Comparison of ENCODE assay signal across 10 mouse cellular contexts in genomic region chr12:89813718-89814117, GRCm38 (mm10).
DNase-seq lines count a peak whose midpoint lies in the region; ATAC-seq and TF ChIP-seq lines count a peak whose summit lies in the region.
"Had no signal": no experiment of that assay in that cellular context is flagged by ENCODE, and none has a peak within 500 bp of the region (broad histone marks: within the 10 kb centered on the region; RNA-seq: fewer than 3 reads in every experiment).

No protein-coding gene starts in this region.

- no peaks in the 10 kb centered on the region for H3K79me2 ChIP-seq in heart, adult 2 months (replicated peaks; ENCODE audit: control insufficient read depth, insufficient read depth, low read length)

- no peak for ATAC-seq in heart, embryonic 13.5 days (ENCODE audit: extremely low read depth, insufficient number of reproducible peaks, low FRiP score, low TSS enrichment)
- no peak for ATAC-seq in forebrain, embryonic 12.5 days (ENCODE audit: low FRiP score)

- no peak for TF ChIP-seq POLR2A in heart, adult 2 months (IDR thresholded peaks at IDR 0.05; ENCODE audit: insufficient read depth, low read depth, low read length)

- no peak for TF ChIP-seq EP300 in heart, adult 2 months (IDR thresholded peaks at IDR 0.05; ENCODE audit: insufficient read depth, low read depth, low read length)

- intact Hi-C loops in heart, adult 2 months (cut with DNase I) = no loop called here

- H3K9ac ChIP-seq in heart, embryonic 13.5 days = no peak overlapping the region
- H3K9ac ChIP-seq in heart, adult 2 months (ENCODE audit: low read depth, low read length) = no peak overlapping the region
- H3K9ac ChIP-seq in forebrain, embryonic 12.5 days = no peak overlapping the region

- peaks cover 35% of the 10 kb centered on the region for H3K27me3 ChIP-seq in heart, embryonic 13.5 days (replicated peaks)
- peaks cover 1% of the 10 kb centered on the region; the same call in 1 of the 2 replicates for H3K27me3 ChIP-seq in heart, adult 2 months (ENCODE audit: control insufficient read depth, insufficient read depth, low read length)
- H3K27me3 ChIP-seq in forebrain, embryonic 12.5 days = peaks cover 40% of the 10 kb centered on the region
- H3K27me3 ChIP-seq in midbrain, embryonic 10.5 days (ENCODE audit: low read depth, poor library complexity, severe bottlenecking) = peaks cover 49% of the 10 kb centered on the region

- H3K36me3 ChIP-seq in heart, embryonic 13.5 days = no peaks in the 10 kb centered on the region
- no peaks in the 10 kb centered on the region for H3K36me3 ChIP-seq in heart, adult 2 months (ENCODE audit: control insufficient read depth, insufficient read depth, low read length)
- no peaks in the 10 kb centered on the region for H3K36me3 ChIP-seq in forebrain, embryonic 12.5 days (replicated peaks)
- no peaks in the 10 kb centered on the region for H3K36me3 ChIP-seq in midbrain, embryonic 10.5 days

- WGBS in heart, embryonic 13.5 days = 68% methylated on average over 5 of the region's 5 CpGs
- WGBS in heart, adult 2 months = 71% methylated on average over 5 of the region's 5 CpGs
- 78% methylated on average over 5 of the region's 5 CpGs for WGBS in forebrain, embryonic 12.5 days
- 78% methylated on average over 5 of the region's 5 CpGs for WGBS in midbrain, embryonic 10.5 days

- no peak overlapping the region for H3K27ac ChIP-seq in heart, embryonic 13.5 days (replicated peaks)
- H3K27ac ChIP-seq in heart, adult 2 months = no peak overlapping the region
- H3K27ac ChIP-seq in forebrain, embryonic 12.5 days = no peak overlapping the region
- no peak overlapping the region for H3K27ac ChIP-seq in midbrain, embryonic 10.5 days (replicated peaks)

- no peaks in the 10 kb centered on the region for H3K9me3 ChIP-seq in heart, embryonic 13.5 days
- no peaks in the 10 kb centered on the region for H3K9me3 ChIP-seq in forebrain, embryonic 12.5 days
- no peaks in the 10 kb centered on the region for H3K9me3 ChIP-seq in midbrain, embryonic 10.5 days (replicated peaks)

- peak overlapping the region; percentile 79 for H3K4me2 ChIP-seq in heart, embryonic 13.5 days
- peak overlapping the region; percentile 85 for H3K4me2 ChIP-seq in forebrain, embryonic 12.5 days

- H3K4me3 ChIP-seq in heart, embryonic 13.5 days = peak overlapping the region; percentile 55
- H3K4me3 ChIP-seq in heart, adult 2 months = no peak overlapping the region
- peak overlapping the region; percentile 18 for H3K4me3 ChIP-seq in forebrain, embryonic 12.5 days (replicated peaks)
- H3K4me3 ChIP-seq in midbrain, embryonic 10.5 days = peak overlapping the region; percentile 64

- peaks cover 14% of the 10 kb centered on the region for H3K4me1 ChIP-seq in heart, embryonic 13.5 days
- no peaks in the 10 kb centered on the region for H3K4me1 ChIP-seq in heart, adult 2 months (ENCODE audit: control insufficient read depth, insufficient read depth, low read length)
- peaks cover 33% of the 10 kb centered on the region for H3K4me1 ChIP-seq in forebrain, embryonic 12.5 days
- H3K4me1 ChIP-seq in midbrain, embryonic 10.5 days = peaks cover 22% of the 10 kb centered on the region

- no peak for TF ChIP-seq CTCF in heart, adult 2 months (IDR thresholded peaks at IDR 0.05)

- no peak for DNase-seq in heart, adult 2 months
- peak; percentile 53 for DNase-seq in brain, adult 2 months (ENCODE audit: low read depth, low spot score)
- DNase-seq in midbrain, embryonic 10.5 days (ENCODE audit: low spot score) = no peak
- no peak for DNase-seq in adrenal gland, postnatal 25 days
- DNase-seq in thymus, postnatal 4 days = no peak
- no peak for DNase-seq in adipocyte (ENCODE audit: low spot score)
- DNase-seq: lung, postnatal 36 days; thymus, postnatal 25 days had no signal
